ENCODE assay signal across 15 mouse cellular contexts in the genomic region with DNA sequence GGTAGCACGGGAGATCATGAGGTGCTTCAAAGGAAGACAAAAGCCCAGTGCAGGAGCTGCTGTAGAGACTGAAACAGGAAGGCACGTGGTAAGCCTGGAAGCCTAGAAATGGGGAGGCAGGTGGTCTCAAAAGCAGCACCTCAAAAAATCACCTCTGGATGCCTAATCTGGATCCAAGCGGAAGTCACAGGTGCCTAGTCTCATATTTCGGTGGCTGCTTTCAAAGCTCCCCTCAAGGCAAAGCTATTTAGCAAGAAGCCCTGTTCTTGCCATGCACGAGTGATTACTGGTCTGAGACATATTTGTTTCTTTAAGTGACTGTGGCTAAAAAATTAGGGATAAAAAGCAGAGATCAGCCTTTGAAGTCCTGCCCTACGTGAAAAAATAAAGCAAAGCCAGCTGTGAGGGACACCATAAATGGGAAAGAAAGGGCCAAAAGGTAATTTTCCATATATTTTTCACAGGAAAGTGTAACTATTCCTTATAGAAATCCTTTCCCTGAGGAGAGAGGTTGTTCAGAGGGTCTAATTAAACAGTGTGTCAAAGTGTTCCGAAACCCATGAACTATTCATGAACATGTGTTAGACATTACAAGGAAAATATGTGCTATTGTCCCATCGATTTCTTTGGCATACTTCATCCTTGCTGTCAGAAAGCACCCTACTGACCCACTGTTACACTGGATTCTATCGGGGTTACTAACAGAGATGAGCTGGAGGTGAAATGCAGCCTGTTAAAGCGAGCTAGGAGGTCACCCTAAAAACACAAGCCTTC.
DNase-seq lines count a peak whose midpoint lies in the region; ATAC-seq and TF ChIP-seq lines count a peak whose summit lies in the region.
"Had no signal": no experiment of that assay in that cellular context is flagged by ENCODE, and none has a peak within 500 bp of the region (broad histone marks: within the 10 kb centered on the region; RNA-seq: fewer than 3 reads in every experiment).

No protein-coding gene starts in this region.

- no peak overlapping the region for H3K4me3 ChIP-seq in hindbrain, embryonic 12.5 days
- H3K4me3 ChIP-seq in hindbrain, postnatal 0 days (ENCODE audit: low read length): no peak overlapping the region
- no peak overlapping the region for H3K4me3 ChIP-seq in embryonic facial prominence, embryonic 11.5 days (ENCODE audit: low read depth, low read length)
- no peak overlapping the region for H3K4me3 ChIP-seq in stomach, postnatal 0 days (ENCODE audit: low read depth, low read length)
- H3K4me3 ChIP-seq: liver, embryonic 13.5 days had no signal

- no peaks in the 10 kb centered on the region for H3K27me3 ChIP-seq in hindbrain, embryonic 12.5 days
- no peaks in the 10 kb centered on the region for H3K27me3 ChIP-seq in hindbrain, postnatal 0 days (ENCODE audit: insufficient read depth, low read length)
- H3K27me3 ChIP-seq in embryonic facial prominence, embryonic 11.5 days (ENCODE audit: control insufficient read depth, insufficient read depth, low read length): no peaks in the 10 kb centered on the region
- no peaks in the 10 kb centered on the region for H3K27me3 ChIP-seq in stomach, postnatal 0 days (ENCODE audit: control insufficient read depth, insufficient read depth, low read length)
- H3K27me3 ChIP-seq: CH12.LX; liver, embryonic 13.5 days; Patski had no signal

- no peak overlapping the region for H3K4me2 ChIP-seq in hindbrain, embryonic 12.5 days (replicated peaks)
- H3K4me2 ChIP-seq in hindbrain, postnatal 0 days (ENCODE audit: low read depth, low read length): no peak overlapping the region
- H3K4me2 ChIP-seq in embryonic facial prominence, embryonic 11.5 days (ENCODE audit: low read depth, low read length): no peak overlapping the region
- no peak overlapping the region for H3K4me2 ChIP-seq in stomach, postnatal 0 days (replicated peaks; ENCODE audit: low read depth)
- H3K4me2 ChIP-seq: liver, embryonic 13.5 days had no signal

- DNase-seq in hindbrain, postnatal 0 days (ENCODE audit: low spot score): no peak
- peak; percentile 54 for DNase-seq in embryo, embryonic 10.5 days (ENCODE audit: low spot score)
- peak; percentile 65 for DNase-seq in embryonic facial prominence, embryonic 11.5 days (ENCODE audit: low spot score)
- DNase-seq in heart, postnatal 4 days: peak; percentile 13
- no peak for DNase-seq in stomach, postnatal 0 days (ENCODE audit: low spot score)
- no peak for DNase-seq in B cell, adult 2 months
- DNase-seq: cerebellum, postnatal 10 days; gastrocnemius, postnatal 10 days; liver, embryonic 13.5 days; lung, postnatal 10 days; right cerebral cortex, postnatal 14 days had no signal

- TF ChIP-seq CTCF in hindbrain, postnatal 0 days (IDR thresholded peaks at IDR 0.05; ENCODE audit: low read depth): no peak
- TF ChIP-seq CTCF in stomach, postnatal 0 days (IDR thresholded peaks at IDR 0.05; ENCODE audit: low read depth): no peak

- H3K9ac ChIP-seq in hindbrain, embryonic 12.5 days: no peak overlapping the region
- H3K9ac ChIP-seq in hindbrain, postnatal 0 days (replicated peaks; ENCODE audit: low read length): no peak overlapping the region
- H3K9ac ChIP-seq in embryonic facial prominence, embryonic 11.5 days (replicated peaks; ENCODE audit: low read length): no peak overlapping the region
- H3K9ac ChIP-seq in stomach, postnatal 0 days (ENCODE audit: low read length): no peak overlapping the region
- H3K9ac ChIP-seq: liver, embryonic 13.5 days had no signal

- H3K9me3 ChIP-seq in hindbrain, embryonic 12.5 days (replicated peaks): no peaks in the 10 kb centered on the region
- H3K9me3 ChIP-seq in hindbrain, postnatal 0 days (ENCODE audit: low read length): no peaks in the 10 kb centered on the region
- H3K9me3 ChIP-seq in embryonic facial prominence, embryonic 11.5 days (replicated peaks; ENCODE audit: control insufficient read depth, low read length): no peaks in the 10 kb centered on the region
- H3K9me3 ChIP-seq in stomach, postnatal 0 days (ENCODE audit: control insufficient read depth, low read length): no peaks in the 10 kb centered on the region
- H3K9me3 ChIP-seq: liver, embryonic 13.5 days had no signal

- 42% methylated on average over 10 of the region's 10 CpGs for WGBS in hindbrain, embryonic 12.5 days
- WGBS in hindbrain, postnatal 0 days: 54% methylated on average over 10 of the region's 10 CpGs
- 20% methylated on average over 10 of the region's 10 CpGs for WGBS in embryonic facial prominence, embryonic 11.5 days
- WGBS in stomach, postnatal 0 days: 64% methylated on average over 10 of the region's 10 CpGs

- peaks cover 11% of the 10 kb centered on the region; the same call in 1 of the 2 replicates for H3K4me1 ChIP-seq in hindbrain, embryonic 12.5 days
- no peaks in the 10 kb centered on the region for H3K4me1 ChIP-seq in hindbrain, postnatal 0 days (ENCODE audit: insufficient read depth, low read length)
- H3K4me1 ChIP-seq in embryonic facial prominence, embryonic 11.5 days (ENCODE audit: control insufficient read depth, insufficient read depth, low read length): no peaks in the 10 kb centered on the region
- H3K4me1 ChIP-seq in stomach, postnatal 0 days (replicated peaks; ENCODE audit: control insufficient read depth, insufficient read depth): no peaks in the 10 kb centered on the region
- H3K4me1 ChIP-seq: liver, embryonic 13.5 days had no signal

- no peak for TF ChIP-seq EP300 in stomach, postnatal 0 days (optimal IDR thresholded peaks at IDR 0.05)

- peak; percentile 38; the same call in 1 of the 2 replicates for ATAC-seq in hindbrain, embryonic 12.5 days (ENCODE audit: low FRiP score)
- ATAC-seq in hindbrain, postnatal 0 days: no peak
- peak; percentile 62 for ATAC-seq in embryonic facial prominence, embryonic 11.5 days (replicated peaks; ENCODE audit: insufficient number of reproducible peaks, low FRiP score, low TSS enrichment, low read depth)
- no peak for ATAC-seq in stomach, postnatal 0 days (ENCODE audit: low FRiP score, low TSS enrichment)
- no peak for ATAC-seq in activated CD4-positive, CD25-positive, alpha-beta regulatory T cell, adult 4 months
- ATAC-seq: Patski had no signal

- no peak overlapping the region for H3K27ac ChIP-seq in hindbrain, embryonic 12.5 days
- H3K27ac ChIP-seq in hindbrain, postnatal 0 days: no peak overlapping the region
- H3K27ac ChIP-seq in embryonic facial prominence, embryonic 11.5 days (replicated peaks; ENCODE audit: low read depth, low read length): no peak overlapping the region
- no peak overlapping the region for H3K27ac ChIP-seq in stomach, postnatal 0 days (replicated peaks)
- H3K27ac ChIP-seq: liver, embryonic 13.5 days had no signal

- no peaks in the 10 kb centered on the region for H3K36me3 ChIP-seq in hindbrain, embryonic 12.5 days
- no peaks in the 10 kb centered on the region for H3K36me3 ChIP-seq in hindbrain, postnatal 0 days (ENCODE audit: insufficient read depth, low read length)
- H3K36me3 ChIP-seq in embryonic facial prominence, embryonic 11.5 days (replicated peaks; ENCODE audit: control insufficient read depth, insufficient read depth, low read depth, low read length): no peaks in the 10 kb centered on the region
- H3K36me3 ChIP-seq in stomach, postnatal 0 days (ENCODE audit: control insufficient read depth, insufficient read depth, low read length): no peaks in the 10 kb centered on the region
- H3K36me3 ChIP-seq: liver, embryonic 13.5 days had no signal

Comparison
In these comparisons a context has a peak if more than half of its experiments do, and no peak if none do; other contexts are left out.
1. ATAC-seq: peak in hindbrain, embryonic 12.5 days (single experiment) and embryonic facial prominence, embryonic 11.5 days (single experiment); none in hindbrain, postnatal 0 days (single experiment), stomach, postnatal 0 days (single experiment) and activated CD4-positive, CD25-positive, alpha-beta regulatory T cell, adult 4 months (single experiment).
2. DNase-seq: peak in embryo, embryonic 10.5 days (single experiment), embryonic facial prominence, embryonic 11.5 days (single experiment) and heart, postnatal 4 days (single experiment); none in hindbrain, postnatal 0 days (single experiment), stomach, postnatal 0 days (single experiment) and B cell, adult 2 months (0 of 2).